ENCODE assay signal across 8 mouse cellular contexts in the genomic region with DNA sequence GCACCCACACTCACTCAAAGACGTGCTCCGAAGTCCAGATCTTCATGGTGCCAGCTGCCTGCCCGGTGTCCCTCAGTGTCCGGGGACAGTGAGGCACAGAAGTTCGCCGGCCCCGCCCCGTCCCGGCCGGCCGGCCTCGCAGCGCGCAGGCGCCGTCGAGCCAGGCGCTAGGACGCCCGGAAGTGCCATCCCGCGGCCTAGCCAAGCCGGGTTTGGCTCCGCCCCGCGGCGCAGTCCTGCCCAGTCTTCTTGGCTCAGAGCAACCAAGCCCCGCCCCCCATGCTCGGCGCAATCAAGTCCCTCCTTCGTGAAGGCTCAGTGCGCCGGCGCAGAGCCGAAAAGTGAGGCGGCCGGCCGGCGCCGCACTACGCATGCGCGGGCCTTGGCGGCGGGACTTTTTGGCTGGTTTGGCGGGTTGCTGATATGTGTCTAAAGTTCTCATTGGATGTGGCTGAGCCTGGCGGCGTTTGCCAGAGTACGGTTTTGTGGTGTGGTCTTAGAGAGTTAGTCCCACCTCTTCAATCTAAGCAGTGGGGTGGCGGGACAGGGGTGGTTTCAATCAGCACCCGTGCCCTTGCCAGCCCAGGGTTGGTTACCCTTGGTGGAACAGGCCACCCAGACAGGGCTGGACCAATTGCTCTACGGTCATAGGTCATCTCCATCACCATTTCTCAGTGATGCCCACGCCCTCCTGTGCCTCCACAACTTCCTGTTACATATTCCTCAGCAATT. TPM values are rescaled to one million over a fixed set of nuclear protein-coding genes. Genes with fewer than 3 reads are reported as not detected.
DNase-seq lines count a peak whose midpoint lies in the region; ATAC-seq lines count a peak whose summit lies in the region.

A gene (minus strand): TSS at position 264 of the 732 bp plus-strand sequence.

- H3K4me2 ChIP-seq in forebrain, embryonic 14.5 days (ENCODE audit: low read length): peak within 1 kb of the TSS; percentile 75
- peak within 1 kb of the TSS; percentile 83 for H3K4me2 ChIP-seq in neural tube, embryonic 15.5 days

- no peaks in the 10 kb centered on the region for H3K9me3 ChIP-seq in forebrain, embryonic 14.5 days (replicated peaks; ENCODE audit: control insufficient read depth, low read length)
- H3K9me3 ChIP-seq in neural tube, embryonic 15.5 days (replicated peaks): no peaks in the 10 kb centered on the region

- DNase-seq in ES-CJ7 (ENCODE audit: low read depth, low spot score): peak; percentile 99
- DNase-seq in cerebellum, adult 11 months: peak; percentile 99
- peak; percentile 99 for DNase-seq in forebrain, embryonic 14.5 days (ENCODE audit: low spot score)
- peak; percentile 100 for DNase-seq in heart, postnatal 14 days
- DNase-seq in layer of hippocampus, adult 11-12 months (ENCODE audit: low spot score): peak; percentile 100
- DNase-seq in lung, adult 18-20 months: peak; percentile 99
- DNase-seq in testis, postnatal 14 days (ENCODE audit: low spot score): peak; percentile 99

- H3K9ac ChIP-seq in forebrain, embryonic 14.5 days (ENCODE audit: low read length): peak within 1 kb of the TSS; percentile 75
- H3K9ac ChIP-seq in neural tube, embryonic 15.5 days (replicated peaks): peak within 1 kb of the TSS; percentile 66

- intact Hi-C loops in heart, postnatal 14 days (cut with DNase I): loop anchor here (10.0 kb wide), 1 partner anchor 382 kb away; no protein-coding TSS in a partner anchor

- no peaks in the 10 kb centered on the region for H3K27me3 ChIP-seq in forebrain, embryonic 14.5 days (replicated peaks; ENCODE audit: control insufficient read depth, insufficient read depth, low read length)
- no peaks in the 10 kb centered on the region for H3K27me3 ChIP-seq in neural tube, embryonic 15.5 days (replicated peaks)

- H3K36me3 ChIP-seq in forebrain, embryonic 14.5 days (ENCODE audit: control insufficient read depth, insufficient read depth, low read length): 0 out of 2 replicates have a peak, but pooled peaks cover 16% of the 10 kb centered on the region
- H3K36me3 ChIP-seq in neural tube, embryonic 15.5 days: peaks cover 4% of the 10 kb centered on the region

- peak; percentile 99 for ATAC-seq in forebrain, embryonic 14.5 days
- peak; percentile 99 for ATAC-seq in neural tube, embryonic 15.5 days (ENCODE audit: low FRiP score)

- no peak within 1 kb of the TSS for H3K27ac ChIP-seq in forebrain, embryonic 14.5 days (ENCODE audit: low read depth, low read length)
- no peak within 1 kb of the TSS for H3K27ac ChIP-seq in neural tube, embryonic 15.5 days (replicated peaks)

- H3K4me3 ChIP-seq in forebrain, embryonic 14.5 days (ENCODE audit: low read depth, low read length): peak within 1 kb of the TSS; percentile 75
- peak within 1 kb of the TSS; percentile 66 for H3K4me3 ChIP-seq in neural tube, embryonic 15.5 days (replicated peaks)

- under 1% methylated on average over 53 of the region's 53 CpGs for WGBS in forebrain, embryonic 14.5 days
- WGBS in neural tube, embryonic 15.5 days: under 1% methylated on average over 53 of the region's 53 CpGs

- H3K4me1 ChIP-seq in forebrain, embryonic 14.5 days (ENCODE audit: control insufficient read depth, insufficient read depth, low read length): peaks cover 7% of the 10 kb centered on the region; the same call in 1 of the 2 replicates
- H3K4me1 ChIP-seq in neural tube, embryonic 15.5 days: peaks cover 22% of the 10 kb centered on the region

RNA-seq across cellular contexts. Expression of the gene that starts here (rescaled TPM):
- 128 and 133 TPM in 2 replicates for polyA plus RNA-seq in forebrain, embryonic 14.5 days (2014; fragmentation: Nextera tagmentation; extraction: Ambion mirVana)
- total RNA-seq in heart, postnatal 14 days (2021): 10 to 100 TPM; 59.8 to 72.3 TPM
- 110 and 112 TPM in 2 replicates for polyA plus RNA-seq in neural tube, embryonic 15.5 days (2015; fragmentation: Nextera tagmentation; extraction: Ambion mirVana)
